Mouse (Mus musculus): ENCODE results near the gene Zfp513. TPM values are rescaled to one million over a fixed set of nuclear protein-coding genes. Genes with fewer than 3 reads are reported as not detected.

Zfp513 gene
- polyA plus RNA-seq, 1 experiment from 2014 or later: 7.3 TPM

DNA sequence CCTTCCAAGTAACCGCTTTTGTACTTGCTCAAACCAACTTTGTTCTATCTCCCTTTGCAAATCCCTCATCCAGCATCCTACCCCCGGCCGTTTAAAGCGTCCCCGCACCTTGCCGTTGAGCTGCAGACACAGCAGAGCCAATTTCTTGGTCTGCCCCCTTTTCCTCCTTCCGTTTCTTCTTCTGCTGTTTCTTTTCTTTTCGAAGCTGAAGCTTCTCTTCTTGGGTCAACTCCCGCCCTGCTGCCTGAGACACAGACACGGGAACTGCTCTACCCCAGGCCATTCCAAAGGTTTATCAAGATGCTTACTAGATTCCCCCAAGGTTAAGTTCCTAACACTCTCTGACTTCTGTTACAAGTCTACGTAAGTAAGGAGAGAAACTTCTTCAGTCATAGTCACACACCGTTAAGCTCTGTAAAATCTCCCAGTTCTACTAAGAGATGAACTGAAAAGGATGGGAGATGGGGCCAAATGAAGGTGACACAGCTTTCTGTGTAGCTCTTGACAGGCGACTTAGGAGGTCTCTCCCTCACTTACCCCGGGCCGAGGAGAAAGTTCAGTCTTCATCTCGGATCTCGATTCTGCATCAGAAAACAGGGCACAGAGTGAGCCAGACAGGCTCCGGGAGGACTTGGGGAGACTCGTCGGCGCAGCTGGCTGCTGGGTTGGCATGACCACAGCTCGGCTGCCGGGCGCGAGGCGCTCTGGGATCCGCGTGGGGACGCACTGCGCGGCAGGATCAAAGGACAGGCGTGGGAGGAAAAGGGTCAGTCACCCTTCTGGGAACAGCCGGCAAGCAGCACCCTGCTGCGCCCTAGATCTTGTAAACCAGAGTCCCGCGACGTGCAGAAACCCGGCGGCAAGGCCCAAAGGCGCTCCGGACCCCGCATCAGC is 9.8 kb downstream of the Zfp513 start:
- H3K27ac ChIP-seq (replicated peaks): peak overlapping the region; percentile 83
- no peaks in the 10 kb centered on the region for H3K27me3 ChIP-seq (replicated peaks)
- H3K4me3 ChIP-seq: peak overlapping the region; percentile 75
- WGBS: 12% methylated on average over 42 of the region's 42 CpGs
- no peaks in the 10 kb centered on the region for H3K9me3 ChIP-seq
- peak overlapping the region; percentile 80 for H3K4me2 ChIP-seq
- peak overlapping the region; percentile 94 for H3K9ac ChIP-seq
- H3K36me3 ChIP-seq: peaks cover 74% of the 10 kb centered on the region
- ATAC-seq (ENCODE audit: extremely low read depth, insufficient number of reproducible peaks, low FRiP score, low TSS enrichment): peak; percentile 53
- peaks cover 23% of the 10 kb centered on the region for H3K4me1 ChIP-seq

DNA sequence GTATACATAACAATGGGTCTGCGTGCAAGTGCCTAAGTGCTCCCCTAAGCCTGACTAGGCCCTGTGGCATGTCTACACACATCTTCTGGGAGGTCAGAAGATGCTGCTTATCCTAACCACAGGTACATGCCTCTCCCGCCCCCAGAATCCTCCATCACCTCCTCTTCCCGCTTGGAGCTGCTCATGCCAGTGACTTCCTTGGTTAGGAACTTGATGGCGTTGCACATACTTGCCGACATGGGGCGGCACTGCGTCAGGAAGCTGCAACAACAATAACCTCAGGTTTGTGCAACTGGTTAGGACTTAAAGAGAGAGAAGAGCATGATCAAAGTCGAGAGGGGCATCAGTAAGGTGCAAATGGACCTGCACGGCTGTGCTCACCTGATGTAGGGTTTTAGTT is 11.9 kb downstream of the Zfp513 start:
- H3K9ac ChIP-seq: no peak overlapping the region
- no peak overlapping the region for H3K4me3 ChIP-seq
- H3K27ac ChIP-seq (replicated peaks): no peak overlapping the region
- H3K36me3 ChIP-seq: peaks cover 64% of the 10 kb centered on the region
- 85% methylated on average over 9 of the region's 9 CpGs for WGBS
- ATAC-seq (ENCODE audit: extremely low read depth, insufficient number of reproducible peaks, low FRiP score, low TSS enrichment): no peak
- H3K9me3 ChIP-seq: no peaks in the 10 kb centered on the region
- H3K4me1 ChIP-seq: peaks cover 23% of the 10 kb centered on the region
- no peak overlapping the region for H3K4me2 ChIP-seq
- H3K27me3 ChIP-seq (replicated peaks): no peaks in the 10 kb centered on the region

GRCm38 (mm10) chr5:31188223-31188840 is 13.8 kb downstream of the Zfp513 start:
- peaks cover 12% of the 10 kb centered on the region for H3K4me1 ChIP-seq
- H3K27me3 ChIP-seq (replicated peaks): no peaks in the 10 kb centered on the region
- no peak overlapping the region for H3K27ac ChIP-seq (replicated peaks)
- no peak for ATAC-seq (ENCODE audit: extremely low read depth, insufficient number of reproducible peaks, low FRiP score, low TSS enrichment)
- H3K36me3 ChIP-seq: peaks cover 55% of the 10 kb centered on the region
- H3K4me2 ChIP-seq: no peak overlapping the region
- no peaks in the 10 kb centered on the region for H3K9me3 ChIP-seq
- H3K9ac ChIP-seq: no peak overlapping the region
- 73% methylated on average over 4 of the region's 4 CpGs for WGBS
- no peak overlapping the region for H3K4me3 ChIP-seq

GRCm38 (mm10) chr5:31183678-31184077 is 18.4 kb downstream of the Zfp513 start:
- H3K27me3 ChIP-seq (replicated peaks): no peaks in the 10 kb centered on the region
- peaks cover 25% of the 10 kb centered on the region for H3K36me3 ChIP-seq
- H3K9ac ChIP-seq: no peak overlapping the region
- H3K4me2 ChIP-seq: no peak overlapping the region
- H3K9me3 ChIP-seq: no peaks in the 10 kb centered on the region
- peaks cover 10% of the 10 kb centered on the region for H3K4me1 ChIP-seq
- 35% methylated on average over 4 of the region's 4 CpGs for WGBS
- no peak overlapping the region for H3K4me3 ChIP-seq
- H3K27ac ChIP-seq (replicated peaks): no peak overlapping the region
- no peak for ATAC-seq (ENCODE audit: extremely low read depth, insufficient number of reproducible peaks, low FRiP score, low TSS enrichment)

- Histone ChIP-seq H3K4me1 (peaks cover 20% of the 10 kb centered on the region), H3K27ac (replicated peaks) (no peak overlapping the region), H3K4me2 (peak overlapping the region; percentile 98), H3K4me3 (peak overlapping the region; percentile 84; the same call in 1 of the 2 replicates), H3K9me3 (no peaks in the 10 kb centered on the region), H3K36me3 (peaks cover 10% of the 10 kb centered on the region; the same call in 1 of the 2 replicates), H3K27me3 (replicated peaks) (no peaks in the 10 kb centered on the region), H3K9ac (no peak overlapping the region)
- WGBS: 90% methylated on average over 9 of the region's 9 CpGs
- ATAC-seq (ENCODE audit: extremely low read depth, insufficient number of reproducible peaks, low FRiP score, low TSS enrichment): no peak
Measured at GRCm38 (mm10) chr5:31181183-31181770, 20.8 kb downstream of the Zfp513 start.

- peaks cover 9% of the 10 kb centered on the region; the same call in 1 of the 2 replicates for H3K36me3 ChIP-seq
- H3K4me3 ChIP-seq: peak within 1 kb of the TSS; percentile 84
- H3K4me2 ChIP-seq: peak within 1 kb of the TSS; percentile 98
- WGBS: under 1% methylated on average over 59 of the region's 59 CpGs
- peak; percentile 89 for ATAC-seq (ENCODE audit: extremely low read depth, insufficient number of reproducible peaks, low FRiP score, low TSS enrichment)
- peaks cover 20% of the 10 kb centered on the region for H3K4me1 ChIP-seq
- H3K9ac ChIP-seq: peak within 1 kb of the TSS; percentile 92
- H3K9me3 ChIP-seq: no peaks in the 10 kb centered on the region
- no peaks in the 10 kb centered on the region for H3K27me3 ChIP-seq (replicated peaks)
- H3K27ac ChIP-seq (replicated peaks): peak within 1 kb of the TSS; percentile 97
Measured at GRCm38 (mm10) chr5:31179766-31180630, 22.1 kb downstream of the Zfp513 start, which contains the start of the genes Gm29609 and Gtf3c2. Gene Gm29609 (minus strand): TSS chr5:31179911. Gene Gtf3c2 (minus strand): TSS chr5:31180144.

- Histone ChIP-seq H3K4me1 (peaks cover 20% of the 10 kb centered on the region), H3K4me3 (peak overlapping the region; percentile 84), H3K27me3 (replicated peaks) (no peaks in the 10 kb centered on the region), H3K9ac (peak overlapping the region; percentile 92), H3K4me2 (peak overlapping the region; percentile 98), H3K9me3 (no peaks in the 10 kb centered on the region), H3K27ac (replicated peaks) (peak overlapping the region; percentile 97), H3K36me3 (peaks cover 12% of the 10 kb centered on the region)
- under 1% methylated on average over 25 of the region's 25 CpGs for WGBS
- ATAC-seq (ENCODE audit: extremely low read depth, insufficient number of reproducible peaks, low FRiP score, low TSS enrichment): peak; percentile 29; the same call in 1 of the 2 replicates
Measured at GRCm38 (mm10) chr5:31179301-31179765, 22.8 kb downstream of the Zfp513 start.

- ATAC-seq (ENCODE audit: extremely low read depth, insufficient number of reproducible peaks, low FRiP score, low TSS enrichment): no peak
- Histone ChIP-seq H3K4me3 (no peak overlapping the region), H3K9me3 (no peaks in the 10 kb centered on the region), H3K36me3 (peaks cover 98% of the 10 kb centered on the region), H3K4me2 (no peak overlapping the region), H3K4me1 (no peaks in the 10 kb centered on the region), H3K27ac (replicated peaks) (no peak overlapping the region), H3K9ac (no peak overlapping the region), H3K27me3 (replicated peaks) (no peaks in the 10 kb centered on the region)
- 67% methylated on average over 4 of the region's 4 CpGs for WGBS
Measured at GRCm38 (mm10) chr5:31168630-31169029, 33.5 kb downstream of the Zfp513 start.

GRCm38 (mm10) chr5:31164878-31165277 is 37.2 kb downstream of the Zfp513 start:
- Histone ChIP-seq H3K9ac (no peak overlapping the region), H3K27me3 (replicated peaks) (no peaks in the 10 kb centered on the region), H3K4me1 (no peaks in the 10 kb centered on the region), H3K4me2 (no peak overlapping the region), H3K36me3 (peaks cover 98% of the 10 kb centered on the region), H3K27ac (replicated peaks) (no peak overlapping the region), H3K4me3 (no peak overlapping the region), H3K9me3 (no peaks in the 10 kb centered on the region)
- 66% methylated on average over 1 of the region's 1 CpGs for WGBS
- ATAC-seq (ENCODE audit: extremely low read depth, insufficient number of reproducible peaks, low FRiP score, low TSS enrichment): no peak

- no peak overlapping the region for H3K9ac ChIP-seq
- no peak overlapping the region for H3K27ac ChIP-seq (replicated peaks)
- no peaks in the 10 kb centered on the region for H3K4me1 ChIP-seq
- peaks cover 98% of the 10 kb centered on the region for H3K36me3 ChIP-seq
- no peaks in the 10 kb centered on the region for H3K27me3 ChIP-seq (replicated peaks)
- H3K4me2 ChIP-seq: no peak overlapping the region
- no peaks in the 10 kb centered on the region for H3K9me3 ChIP-seq
- no peak overlapping the region for H3K4me3 ChIP-seq
- no peak for ATAC-seq (ENCODE audit: extremely low read depth, insufficient number of reproducible peaks, low FRiP score, low TSS enrichment)
Measured at GRCm38 (mm10) chr5:31162462-31162861, 39.6 kb downstream of the Zfp513 start.

All from heart, embryonic 13.5 days (tissue).